Mouse (Mus musculus) liver, embryonic 11.5 days (tissue): ENCODE measurements around the gene Fam161a. TPM values are rescaled to one million over a fixed set of nuclear protein-coding genes. Genes with fewer than 3 reads are reported as not detected.

Source experiments
- ATAC-seq: fragments of 200-750 bp; cut with Nextera tagmentation; replicated peaks from 2 replicates; pipeline ENCODE4 v1.8.0; 2017; ENCODE audit warnings: moderate number of reproducible peaks, mild to moderate bottlenecking, moderate TSS enrichment, moderate library complexity; ENCODE audit not compliant: low FRiP score
- DNase-seq: peaks from one replicate; pipeline ENCODE4 v3.0.0-alpha.2; 2017; ENCODE audit warnings: low spot score
- H3K27ac ChIP-seq: fragments of 300-500 bp; sonication (generic); 2 replicates; pipeline ENCODE4 v1.5.1; 2014; ENCODE audit warnings: mild to moderate bottlenecking, low read depth, low read length, control low read depth
- H3K27me3 ChIP-seq: fragments of 300-500 bp; sonication (generic); replicated peaks from 2 replicates; pipeline ENCODE4 v1.6.1; 2014; ENCODE audit warnings: low read length, mixed read lengths; ENCODE audit not compliant: control insufficient read depth, insufficient read depth
- H3K36me3 ChIP-seq: fragments of 300-500 bp; sonication (generic); 2 replicates; pipeline ENCODE4 v1.6.1; 2014; ENCODE audit warnings: mild to moderate bottlenecking, low read length, moderate library complexity, mixed read lengths; ENCODE audit not compliant: control insufficient read depth, insufficient read depth
- H3K4me1 ChIP-seq: fragments of 300-500 bp; sonication (generic); replicated peaks from 2 replicates; pipeline ENCODE4 v1.6.1; 2014; ENCODE audit warnings: low read length, mixed read lengths; ENCODE audit not compliant: control insufficient read depth, insufficient read depth
- H3K4me2 ChIP-seq: fragments of 300-500 bp; sonication (generic); 2 replicates; pipeline ENCODE4 v1.6.1; 2014; ENCODE audit warnings: mild to moderate bottlenecking, control low read depth, moderate library complexity
- H3K4me3 ChIP-seq: fragments of 300-500 bp; sonication (generic); 2 replicates; pipeline ENCODE4 v1.5.1; 2014; ENCODE audit warnings: low read depth, low read length, control low read depth
- H3K9ac ChIP-seq: fragments of 300-500 bp; sonication (generic); 2 replicates; pipeline ENCODE4 v1.6.1; 2014; ENCODE audit warnings: low read depth, low read length, control low read depth
- H3K9me3 ChIP-seq: fragments of 300-500 bp; sonication (generic); 2 replicates; pipeline ENCODE4 v1.6.1; 2016; ENCODE audit warnings: low read length, inconsistent platforms, mixed read lengths; ENCODE audit not compliant: control insufficient read depth
- WGBS: fragments of 180-500 bp; shearing (Covaris S2); extraction: QIAGEN DNeasy Blood & Tissue Kit; methylation state at CpG from one replicate; pipeline ENCODE4 v1.1.7; 2014; 5-methylcytosine and 5-hydroxymethylcytosine counted together
- polyA plus RNA-seq: library from polyadenylated mRNA; unstranded; fragments of >200 nt; fragmentation: Nextera tagmentation; extraction: Ambion mirVana; gene quantifications from 2 replicates; pipeline ENCODE4 v1.2.1, GENCODE M21; 2014

The Fam161a gene
- polyA plus RNA-seq, 1 experiment from 2014 or later: 1.1 TPM

DNA sequence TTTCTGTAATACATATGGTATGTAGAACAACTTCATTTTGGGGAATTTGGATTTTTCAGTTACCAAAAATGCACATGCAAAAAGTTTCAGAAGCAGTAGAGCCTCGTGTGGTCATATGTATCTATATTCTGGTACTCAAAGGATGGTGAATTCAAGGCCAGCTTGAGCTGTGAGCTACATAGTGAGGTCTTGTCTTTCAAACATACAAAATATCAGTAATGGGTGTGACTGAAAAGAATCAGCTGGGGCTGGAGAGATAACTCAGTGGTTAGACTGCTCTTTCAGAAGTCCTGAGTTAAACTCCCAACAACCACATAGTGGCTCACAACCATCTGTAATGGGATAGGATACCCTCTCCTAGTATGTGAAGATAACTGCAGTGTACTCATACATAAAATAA is 9.0 kb upstream of the Fam161a start:
- H3K4me3 ChIP-seq: no peak overlapping the region
- no peak overlapping the region for H3K27ac ChIP-seq
- no peaks in the 10 kb centered on the region for H3K9me3 ChIP-seq
- 60% methylated on average over 1 of the region's 1 CpGs for WGBS
- H3K27me3 ChIP-seq: no peaks in the 10 kb centered on the region
- H3K9ac ChIP-seq: no peak overlapping the region
- no peak for DNase-seq
- ATAC-seq: peak; percentile 92
- H3K36me3 ChIP-seq: peaks cover 58% of the 10 kb centered on the region
- peaks cover 4% of the 10 kb centered on the region; the same call in 1 of the 2 replicates for H3K4me1 ChIP-seq
- no peak overlapping the region for H3K4me2 ChIP-seq

DNA sequence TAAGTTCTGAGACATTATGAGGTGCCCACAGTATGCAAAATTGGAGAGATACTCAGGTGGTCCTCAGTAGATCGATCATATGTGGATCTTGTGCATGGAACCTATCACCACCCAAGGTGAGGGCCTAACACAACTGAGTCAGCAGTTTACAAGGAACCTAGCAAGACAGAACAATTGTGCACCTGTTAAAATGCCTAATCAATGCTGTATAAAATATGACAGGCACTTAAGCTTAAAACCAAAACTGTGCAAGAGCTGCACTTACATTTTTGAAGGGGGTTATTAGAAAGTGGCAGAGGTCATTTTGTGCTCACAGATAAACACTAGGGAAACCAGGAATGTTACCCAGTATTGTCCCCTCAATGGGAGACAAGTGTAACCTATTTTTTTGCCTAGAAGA is 2.1 kb upstream of the Fam161a start:
- WGBS: 93% methylated on average over 1 of the region's 1 CpGs
- Histone ChIP-seq H3K9me3 (no peaks in the 10 kb centered on the region), H3K4me2 (no peak overlapping the region), H3K9ac (no peak overlapping the region), H3K4me3 (no peak overlapping the region), H3K27me3 (no peaks in the 10 kb centered on the region), H3K4me1 (peaks cover 4% of the 10 kb centered on the region), H3K27ac (no peak overlapping the region), H3K36me3 (peaks cover 25% of the 10 kb centered on the region)
- DNase-seq (no peak), ATAC-seq (no peak)

DNA sequence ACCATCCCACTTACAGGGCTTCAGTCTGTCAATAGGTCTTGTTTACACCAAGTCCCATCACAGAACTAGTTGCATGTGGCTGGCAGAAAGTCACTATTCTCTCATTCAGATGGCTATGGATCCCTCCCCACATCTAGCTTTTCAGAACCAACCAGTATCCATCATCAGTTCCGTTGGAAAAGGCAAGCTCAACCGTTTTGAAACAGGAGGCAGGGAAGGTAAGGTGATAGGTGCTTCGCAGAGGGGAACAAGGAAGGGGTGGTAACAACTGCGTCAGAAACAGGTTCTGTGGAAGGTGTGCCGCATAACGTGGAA is 208 bp upstream of the Fam161a start:
- 6% methylated on average over 6 of the region's 6 CpGs for WGBS
- Histone ChIP-seq H3K4me3 (peak overlapping the region; percentile 60), H3K4me1 (peaks cover 4% of the 10 kb centered on the region), H3K27me3 (no peaks in the 10 kb centered on the region), H3K4me2 (peak overlapping the region; percentile 86), H3K27ac (peak overlapping the region; percentile 89), H3K36me3 (peaks cover 14% of the 10 kb centered on the region), H3K9me3 (no peaks in the 10 kb centered on the region), H3K9ac (peak overlapping the region; percentile 60)
- ATAC-seq (peak; percentile 44; the same call in 1 of the 2 replicates), DNase-seq (no peak)

DNA sequence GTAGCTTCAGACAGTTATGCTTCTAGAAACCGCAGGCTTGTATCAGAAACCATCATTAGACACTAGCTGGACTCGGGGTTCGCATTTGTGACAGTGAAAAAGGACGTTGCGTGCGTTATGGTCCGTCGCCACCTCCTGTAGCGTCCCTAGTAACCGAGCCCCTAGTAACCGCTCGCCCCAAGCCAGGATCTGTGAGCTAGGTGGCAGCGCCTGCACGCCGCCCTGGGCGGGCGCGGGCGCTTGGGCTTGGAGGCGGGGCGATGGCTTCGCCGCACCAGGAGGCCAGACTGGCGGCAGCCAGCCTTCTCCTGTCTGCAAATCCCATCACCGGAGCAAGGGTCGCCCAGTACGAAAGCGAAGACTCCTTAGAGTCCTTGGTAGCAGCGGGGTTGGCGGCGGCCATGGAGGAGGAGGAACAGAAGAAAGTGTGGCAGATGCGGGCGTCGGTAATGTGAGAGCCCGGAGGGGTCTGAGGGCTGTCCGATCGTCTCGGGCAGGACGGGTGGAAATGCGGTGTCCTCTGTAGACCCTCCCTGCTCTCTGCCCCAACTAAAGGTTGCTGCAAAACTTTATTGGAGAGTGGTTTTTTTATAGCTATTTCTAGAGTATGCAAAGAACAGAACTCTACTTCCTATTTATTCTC is 971 bp downstream of the Fam161a start:
- ATAC-seq: peak; percentile 90
- Histone ChIP-seq H3K9me3 (no peaks in the 10 kb centered on the region), H3K27me3 (no peaks in the 10 kb centered on the region), H3K4me2 (peak overlapping the region; percentile 86), H3K36me3 (peaks cover 11% of the 10 kb centered on the region), H3K9ac (peak overlapping the region; percentile 78), H3K4me1 (peaks cover 4% of the 10 kb centered on the region), H3K4me3 (peak overlapping the region; percentile 60), H3K27ac (peak overlapping the region; percentile 89)
- under 1% methylated on average over 40 of the region's 40 CpGs for WGBS
- peak; percentile 83 for DNase-seq

DNA sequence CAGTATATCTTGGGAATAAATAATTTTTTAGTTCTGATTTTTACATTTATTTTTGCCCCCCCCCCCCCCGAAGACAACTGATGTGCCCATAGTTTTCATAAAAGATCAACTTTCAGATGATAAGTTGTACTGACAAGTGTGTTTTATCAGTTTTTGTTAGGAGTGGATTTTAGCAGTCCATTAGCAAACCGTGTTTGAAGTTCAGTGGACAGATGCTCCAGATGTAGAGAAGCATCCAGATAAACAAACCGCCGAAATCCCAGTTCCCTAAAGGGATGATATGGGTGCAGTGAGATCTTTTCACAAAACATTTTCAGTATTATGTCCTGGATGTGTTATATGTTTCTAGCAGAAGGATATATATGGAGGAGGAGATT is 1.5 kb downstream of the Fam161a start:
- Histone ChIP-seq H3K4me3 (peak overlapping the region; percentile 60), H3K4me2 (peak overlapping the region; percentile 86), H3K27ac (no peak overlapping the region; the same call in 1 of the 2 replicates), H3K9me3 (no peaks in the 10 kb centered on the region), H3K27me3 (no peaks in the 10 kb centered on the region), H3K36me3 (peaks cover 6% of the 10 kb centered on the region), H3K9ac (peak overlapping the region; percentile 78), H3K4me1 (peaks cover 4% of the 10 kb centered on the region)
- ATAC-seq: no peak
- DNase-seq: no peak
- WGBS: 37% methylated on average over 4 of the region's 4 CpGs

DNA sequence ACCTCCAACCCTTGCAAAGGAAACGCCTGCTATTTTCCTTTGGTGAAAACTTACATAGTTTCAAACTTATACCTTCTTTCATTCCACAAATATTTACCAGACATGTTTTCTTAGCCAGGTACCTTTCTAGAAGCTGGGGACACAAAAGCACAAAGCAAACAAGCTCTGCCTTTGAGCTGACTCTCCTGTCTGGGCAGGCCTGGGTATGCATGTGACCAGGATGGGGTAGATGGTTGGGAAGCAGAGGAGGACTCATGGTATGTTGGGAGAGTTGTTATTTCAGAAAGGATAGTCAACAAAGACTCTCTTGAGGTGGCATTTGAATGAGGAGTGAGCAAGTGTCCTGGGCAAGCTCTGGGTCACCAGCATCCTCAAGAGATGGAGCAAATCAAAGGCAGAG is 5.8 kb downstream of the Fam161a start:
- Histone ChIP-seq H3K4me2 (no peak overlapping the region), H3K27me3 (no peaks in the 10 kb centered on the region), H3K4me1 (no peaks in the 10 kb centered on the region), H3K9ac (no peak overlapping the region), H3K27ac (no peak overlapping the region), H3K36me3 (no peaks in the 10 kb centered on the region), H3K4me3 (no peak overlapping the region), H3K9me3 (no peaks in the 10 kb centered on the region)
- ATAC-seq (no peak), DNase-seq (no peak)
- WGBS: 80% methylated on average over 1 of the region's 1 CpGs

DNA sequence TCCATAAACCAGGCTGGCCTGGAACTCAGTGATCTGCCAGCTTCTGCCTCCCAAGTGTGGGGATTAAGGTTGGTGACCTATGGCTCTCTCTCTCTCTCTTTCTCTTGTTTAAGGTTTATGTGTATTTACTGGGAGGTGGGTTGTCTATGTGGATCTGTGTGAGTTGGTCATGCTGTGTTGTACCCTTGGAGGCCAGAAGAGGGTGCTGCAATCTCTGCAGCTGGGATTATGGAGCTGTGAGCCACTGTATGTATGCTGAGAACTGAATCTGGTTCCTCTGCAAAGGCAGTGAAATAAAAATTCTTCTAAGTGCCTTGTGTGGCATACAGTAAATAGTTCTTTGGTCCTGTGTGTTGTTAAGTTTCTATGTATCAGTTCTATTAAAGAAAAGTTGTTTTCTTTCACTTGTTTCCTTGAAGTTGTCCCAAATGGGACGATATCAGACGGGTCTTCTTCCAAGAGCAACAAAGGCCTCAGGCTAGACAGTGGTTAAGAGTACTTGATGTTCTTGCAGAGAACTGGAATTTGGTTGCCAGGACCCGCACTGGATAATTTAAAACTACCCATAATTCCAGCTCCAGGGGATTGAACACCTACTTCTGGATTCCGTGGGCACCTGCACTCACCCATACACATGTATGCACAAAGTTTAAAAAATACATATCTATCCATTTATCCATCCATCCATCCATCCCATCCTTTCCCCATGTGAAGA is 6.4 kb downstream of the Fam161a start:
- 80% methylated on average over 4 of the region's 4 CpGs for WGBS
- ATAC-seq (no peak), DNase-seq (no peak)

DNA sequence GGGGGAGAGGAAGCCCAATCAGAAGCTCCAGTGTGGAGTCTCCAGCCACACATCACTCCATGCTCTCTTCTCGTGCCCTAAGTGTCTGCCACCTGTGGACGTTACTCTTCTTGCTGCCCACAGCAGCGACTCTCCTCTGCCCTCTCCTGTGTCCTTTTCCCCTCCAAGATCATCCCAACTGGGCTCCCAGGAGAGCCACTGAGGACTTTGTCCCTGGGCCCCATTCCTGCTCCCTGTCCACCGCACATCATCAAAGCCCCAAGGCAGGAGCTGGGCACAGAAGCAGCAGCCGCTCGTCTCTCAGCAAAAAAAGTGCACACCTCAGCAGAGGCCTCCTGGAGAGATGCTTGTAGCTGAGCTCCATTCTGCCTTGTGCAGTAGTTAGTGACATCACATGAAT is 7.7 kb downstream of the Fam161a start:
- H3K4me3 ChIP-seq: no peak overlapping the region
- H3K27ac ChIP-seq: no peak overlapping the region
- no peak overlapping the region for H3K4me2 ChIP-seq
- no peak overlapping the region for H3K9ac ChIP-seq
- WGBS: 72% methylated on average over 6 of the region's 6 CpGs
- DNase-seq (no peak), ATAC-seq (no peak)
- H3K27me3 ChIP-seq: no peaks in the 10 kb centered on the region
- H3K4me1 ChIP-seq: no peaks in the 10 kb centered on the region
- no peaks in the 10 kb centered on the region for H3K36me3 ChIP-seq
- H3K9me3 ChIP-seq: no peaks in the 10 kb centered on the region

More for the DNA sequence above, 6.4 kb downstream of the Fam161a start:
- Histone ChIP-seq H3K27me3 (no peaks in the 10 kb centered on the region), H3K9ac (no peak overlapping the region), H3K36me3 (no peaks in the 10 kb centered on the region), H3K4me1 (no peaks in the 10 kb centered on the region), H3K4me2 (no peak overlapping the region), H3K4me3 (no peak overlapping the region), H3K9me3 (no peaks in the 10 kb centered on the region), H3K27ac (no peak overlapping the region)

DNA sequence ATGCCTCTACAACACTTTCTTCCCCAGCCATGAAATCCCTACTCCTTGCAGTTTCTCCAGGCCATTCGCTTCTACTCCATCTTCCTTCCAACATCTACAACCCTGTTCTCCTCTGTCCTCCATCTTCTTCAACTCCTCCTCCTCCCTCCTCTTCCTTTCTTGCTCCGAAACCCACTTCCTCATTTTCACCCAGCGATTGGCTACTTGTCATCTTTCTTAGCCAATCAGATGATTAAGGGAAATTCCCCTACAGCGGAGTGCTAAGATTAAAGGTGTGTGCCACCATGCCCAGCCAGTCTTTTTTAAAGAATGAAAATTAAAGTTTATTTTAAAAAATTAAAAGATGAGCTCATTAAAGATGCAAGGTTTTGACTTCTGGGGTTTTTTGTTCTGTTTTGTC is 10.6 kb downstream of the Fam161a start:
- no peaks in the 10 kb centered on the region for H3K27me3 ChIP-seq
- DNase-seq: no peak
- H3K9ac ChIP-seq: no peak overlapping the region
- H3K27ac ChIP-seq: no peak overlapping the region
- H3K36me3 ChIP-seq: no peaks in the 10 kb centered on the region
- H3K4me1 ChIP-seq: no peaks in the 10 kb centered on the region
- WGBS: 76% methylated on average over 4 of the region's 4 CpGs
- ATAC-seq: no peak
- H3K9me3 ChIP-seq: no peaks in the 10 kb centered on the region
- no peak overlapping the region for H3K4me3 ChIP-seq
- no peak overlapping the region for H3K4me2 ChIP-seq
